Mouse (Mus musculus) naive thymus-derived CD4-positive, alpha-beta T cell, adult 5 months (primary cell): ENCODE results near the gene Elovl5. TPM values are rescaled to one million over a fixed set of nuclear protein-coding genes. Genes with fewer than 3 reads are reported as not detected.

Source experiments
- polyA plus RNA-seq: library from polyadenylated mRNA; unstranded; fragments of 100-300 nt; shearing (Covaris generic); gene quantifications from one replicate; pipeline ENCODE4 v1.2.1, GENCODE M21; 2017

The Elovl5 gene
- 197 TPM for polyA plus RNA-seq

GRCm38 (mm10) chr9:77917074-77917621 is at the start of gene Elovl5:
TSS of gene Elovl5 (plus strand) at chr9:77917364.

Other genes with a start within 250 kb of the Elovl5 start
- 47.7 TPM for gene Gclc, start 162.8 kb upstream of the Elovl5 start, polyA plus RNA-seq
- not detected for gene Gcm1, start 134.6 kb downstream of the Elovl5 start, polyA plus RNA-seq
- 88.6 TPM for gene Fbxo9, start 191.7 kb downstream of the Elovl5 start, polyA plus RNA-seq
- gene Ick, start 191.8 kb downstream of the Elovl5 start, polyA plus RNA-seq: 8.4 TPM